Mouse (Mus musculus): ENCODE data around the gene Nupl1. TPM values are rescaled to one million over a fixed set of nuclear protein-coding genes. Genes with fewer than 3 reads are reported as not detected.

The Nupl1 gene
- total and polyA plus RNA-seq, 2 experiments from 2014 or later = not detected

GRCm38 (mm10) chr14:60196884-60197283 lies 54.3 kb downstream of the Nupl1 start, which contains the start of gene Atp8a2:
TSS of gene Atp8a2 (minus strand) at chr14:60197179.
- peak; percentile 32 for DNase-seq
- WGBS = 63% methylated on average over 7 of the region's 7 CpGs
- peak within 1 kb of the TSS; percentile 36; the same call in 1 of the 2 replicates for H3K27ac ChIP-seq (ENCODE audit: low read depth, low read length)

GRCm38 (mm10) chr14:60195999-60196398 lies 55.2 kb downstream of the Nupl1 start:
- DNase-seq = peak; percentile 30
- Histone ChIP-seq H3K4me2 (ENCODE audit: low read depth) (no peak overlapping the region), H3K27ac (ENCODE audit: low read depth, low read length) (no peak overlapping the region), H3K9ac (no peak overlapping the region), H3K27me3 (ENCODE audit: insufficient read depth, low read length) (no peaks in the 10 kb centered on the region), H3K36me3 (ENCODE audit: insufficient read depth) (no peaks in the 10 kb centered on the region), H3K9me3 (ENCODE audit: low read length) (no peaks in the 10 kb centered on the region), H3K4me1 (ENCODE audit: insufficient read depth) (no peaks in the 10 kb centered on the region), H3K4me3 (ENCODE audit: low read depth, low read length) (no peak overlapping the region)
- TF ChIP-seq CTCF (IDR thresholded peaks at IDR 0.05; ENCODE audit: low read depth) = no peak
- WGBS = 74% methylated on average over 5 of the region's 5 CpGs
- no peak; the same call in 1 of the 2 replicates for ATAC-seq

More at GRCm38 (mm10) chr14:60196884-60197283, 54.3 kb downstream of the Nupl1 start, which contains the start of gene Atp8a2:
- H3K4me2 ChIP-seq (ENCODE audit: low read depth) = no peak within 1 kb of the TSS
- ATAC-seq = peak; percentile 76
- no peaks in the 10 kb centered on the region for H3K4me1 ChIP-seq (ENCODE audit: insufficient read depth)
- H3K4me3 ChIP-seq (ENCODE audit: low read depth, low read length) = no peak within 1 kb of the TSS
- H3K9ac ChIP-seq = no peak within 1 kb of the TSS
- no peaks in the 10 kb centered on the region for H3K9me3 ChIP-seq (ENCODE audit: low read length)
- no peaks in the 10 kb centered on the region for H3K27me3 ChIP-seq (ENCODE audit: insufficient read depth, low read length)
- TF ChIP-seq CTCF (IDR thresholded peaks at IDR 0.05; ENCODE audit: low read depth) = no peak
- no peaks in the 10 kb centered on the region for H3K36me3 ChIP-seq (ENCODE audit: insufficient read depth)

GRCm38 (mm10) chr14:60194606-60195005 lies 56.6 kb downstream of the Nupl1 start:
- 79% methylated on average over 1 of the region's 1 CpGs for WGBS
- ATAC-seq (no peak), DNase-seq (no peak)
- Histone ChIP-seq H3K4me1 (ENCODE audit: insufficient read depth) (no peaks in the 10 kb centered on the region), H3K27ac (ENCODE audit: low read depth, low read length) (no peak overlapping the region), H3K27me3 (ENCODE audit: insufficient read depth, low read length) (no peaks in the 10 kb centered on the region), H3K9ac (no peak overlapping the region), H3K4me3 (ENCODE audit: low read depth, low read length) (no peak overlapping the region), H3K9me3 (ENCODE audit: low read length) (no peaks in the 10 kb centered on the region), H3K36me3 (ENCODE audit: insufficient read depth) (no peaks in the 10 kb centered on the region), H3K4me2 (ENCODE audit: low read depth) (no peak overlapping the region)
- TF ChIP-seq CTCF (IDR thresholded peaks at IDR 0.05; ENCODE audit: low read depth) = no peak

- WGBS = 56% methylated on average over 5 of the region's 5 CpGs
- Histone ChIP-seq H3K27me3 (ENCODE audit: insufficient read depth, low read length) (no peaks in the 10 kb centered on the region), H3K4me2 (ENCODE audit: low read depth) (no peak overlapping the region), H3K9me3 (ENCODE audit: low read length) (no peaks in the 10 kb centered on the region), H3K4me1 (ENCODE audit: insufficient read depth) (no peaks in the 10 kb centered on the region), H3K27ac (ENCODE audit: low read depth, low read length) (no peak overlapping the region), H3K4me3 (ENCODE audit: low read depth, low read length) (no peak overlapping the region), H3K36me3 (ENCODE audit: insufficient read depth) (no peaks in the 10 kb centered on the region), H3K9ac (no peak overlapping the region)
- ATAC-seq (peak; percentile 29; the same call in 1 of the 2 replicates), DNase-seq (no peak)
- TF ChIP-seq CTCF (IDR thresholded peaks at IDR 0.05; ENCODE audit: low read depth) = no peak
Measured at GRCm38 (mm10) chr14:60189771-60190170, 61.5 kb downstream of the Nupl1 start.

GRCm38 (mm10) chr14:60188201-60188825 lies 62.9 kb downstream of the Nupl1 start:
- TF ChIP-seq CTCF (IDR thresholded peaks at IDR 0.05; ENCODE audit: low read depth) = no peak
- no peak overlapping the region for H3K27ac ChIP-seq (ENCODE audit: low read depth, low read length)
- ATAC-seq (no peak), DNase-seq (no peak)
- H3K4me2 ChIP-seq (ENCODE audit: low read depth) = no peak overlapping the region
- H3K4me3 ChIP-seq (ENCODE audit: low read depth, low read length) = no peak overlapping the region
- H3K36me3 ChIP-seq (ENCODE audit: insufficient read depth) = no peaks in the 10 kb centered on the region
- H3K4me1 ChIP-seq (ENCODE audit: insufficient read depth) = no peaks in the 10 kb centered on the region
- no peaks in the 10 kb centered on the region for H3K9me3 ChIP-seq (ENCODE audit: low read length)
- 84% methylated on average over 5 of the region's 5 CpGs for WGBS
- H3K27me3 ChIP-seq (ENCODE audit: insufficient read depth, low read length) = no peaks in the 10 kb centered on the region
- no peak overlapping the region for H3K9ac ChIP-seq

GRCm38 (mm10) chr14:60181306-60181705 lies 69.9 kb downstream of the Nupl1 start:
- no peaks in the 10 kb centered on the region for H3K9me3 ChIP-seq (ENCODE audit: low read length)
- no peak overlapping the region for H3K4me3 ChIP-seq (ENCODE audit: low read depth, low read length)
- no peak overlapping the region for H3K27ac ChIP-seq (ENCODE audit: low read depth, low read length)
- no peak overlapping the region for H3K4me2 ChIP-seq (ENCODE audit: low read depth)
- ATAC-seq (no peak), DNase-seq (no peak)
- no peak overlapping the region for H3K9ac ChIP-seq
- H3K4me1 ChIP-seq (ENCODE audit: insufficient read depth) = peaks cover 7% of the 10 kb centered on the region; the same call in 1 of the 2 replicates
- no peaks in the 10 kb centered on the region for H3K27me3 ChIP-seq (ENCODE audit: insufficient read depth, low read length)
- WGBS = 98% methylated on average over 2 of the region's 2 CpGs
- peak; percentile 18; the same call in 1 of the 2 replicates for TF ChIP-seq CTCF (IDR thresholded peaks at IDR 0.05; ENCODE audit: low read depth)
- 0 out of 2 replicates have a peak, but pooled peaks cover 4% of the 10 kb centered on the region for H3K36me3 ChIP-seq (ENCODE audit: insufficient read depth)

GRCm38 (mm10) chr14:60178571-60178955 lies 72.7 kb downstream of the Nupl1 start:
- TF ChIP-seq CTCF (IDR thresholded peaks at IDR 0.05; ENCODE audit: low read depth) = no peak
- no peak for ATAC-seq
- Histone ChIP-seq H3K4me1 (ENCODE audit: insufficient read depth) (peaks cover 7% of the 10 kb centered on the region; the same call in 1 of the 2 replicates), H3K27ac (ENCODE audit: low read depth, low read length) (no peak overlapping the region), H3K4me2 (ENCODE audit: low read depth) (peak overlapping the region; percentile 86), H3K9ac (no peak overlapping the region), H3K27me3 (ENCODE audit: insufficient read depth, low read length) (no peaks in the 10 kb centered on the region), H3K9me3 (ENCODE audit: low read length) (no peaks in the 10 kb centered on the region), H3K4me3 (ENCODE audit: low read depth, low read length) (peak overlapping the region; percentile 61), H3K36me3 (ENCODE audit: insufficient read depth) (0 out of 2 replicates have a peak, but pooled peaks cover 4% of the 10 kb centered on the region)
- WGBS = 55% methylated on average over 2 of the region's 2 CpGs
- DNase-seq = no peak
